Mouse (Mus musculus) CH12.LX (cell line): ENCODE data around the gene Slfn14. TPM values are rescaled to one million over a fixed set of nuclear protein-coding genes. Genes with fewer than 3 reads are reported as not detected.

Source experiments
- DNase-seq: peaks from one replicate; pipeline ENCODE4 v3.0.0-alpha.2; 2013; ENCODE audit errors: extremely low read depth
- H3K27ac ChIP-seq: 2 replicates; pipeline ENCODE4 v1.5.1; 2012; ENCODE audit warnings: low read depth, mild to moderate bottlenecking, control low read depth, moderate library complexity; ENCODE audit not compliant: insufficient read depth
- H3K27me3 ChIP-seq: replicated peaks from 2 replicates; pipeline ENCODE3; 2012; ENCODE audit warnings: inconsistent platforms
- H3K36me3 ChIP-seq, 2 experiments: replicated peaks in 1 of 2; 2 replicates each; pipeline versions ENCODE3 to v1.6.1; 2012; ENCODE audit warnings: inconsistent platforms in 1 of 2, low read length in 1 of 2, mild to moderate bottlenecking in 1 of 2, mixed read lengths in 1 of 2, moderate library complexity in 1 of 2; ENCODE audit not compliant: control insufficient read depth in 1 of 2, insufficient read depth in 1 of 2
- H3K4me1 ChIP-seq, 2 experiments: 2 replicates each; pipeline ENCODE4 v1.6.1; 2012; ENCODE audit warnings: inconsistent platforms in 1 of 2, moderate library complexity in 1 of 2; ENCODE audit not compliant: insufficient read depth in 2 of 2, control insufficient read depth in 1 of 2
- H3K4me2 ChIP-seq: 2 replicates; pipeline ENCODE4 v1.6.1; 2012; ENCODE audit warnings: low read depth, mild to moderate bottlenecking, control low read depth; ENCODE audit not compliant: poor library complexity, insufficient read depth, severe bottlenecking
- H3K4me3 ChIP-seq, 3 experiments: fragments of 150-350 bp in 1 of 3; sonication (generic) in 1 of 3; replicated peaks in 1 of 3; 2 replicates each; pipeline versions ENCODE3 to v1.5.1; 2011 to 2012; ENCODE audit warnings: low read depth in 2 of 3, low read length in 2 of 3, mild to moderate bottlenecking in 2 of 3, moderate library complexity in 2 of 3, control low read depth in 1 of 3, improper control_type of control experiment in 1 of 3, inconsistent platforms in 1 of 3, mixed read lengths in 1 of 3; ENCODE audit not compliant: poor library complexity in 1 of 3
- H3K79me2 ChIP-seq: replicated peaks from 2 replicates; pipeline ENCODE4 v1.6.1; 2012; ENCODE audit warnings: mild to moderate bottlenecking, moderate library complexity; ENCODE audit not compliant: control insufficient read depth, poor library complexity, insufficient read depth, severe bottlenecking; ENCODE audit errors: extremely low read depth
- H3K9ac ChIP-seq: 2 replicates; pipeline ENCODE4 v1.6.1; 2012; ENCODE audit warnings: low read depth, mild to moderate bottlenecking, control low read depth, moderate library complexity; ENCODE audit not compliant: insufficient read depth
- H3K9me3 ChIP-seq: replicated peaks from 2 replicates; pipeline ENCODE3; 2012; ENCODE audit warnings: low read length, inconsistent platforms, mixed read lengths
- BHLHE40 ChIP-seq: IDR thresholded peaks from 2 replicates; pipeline ENCODE4 v1.6.1; 2011; ENCODE audit warnings: mild to moderate bottlenecking, low read depth, low read length, improper control_type of control experiment
- CHD1 ChIP-seq: IDR thresholded peaks from 2 replicates; pipeline ENCODE4 v1.6.1; 2012; ENCODE audit warnings: low read depth, low read length, improper control_type of control experiment, inconsistent platforms
- CHD2 ChIP-seq: IDR thresholded peaks from 2 replicates; pipeline ENCODE4 v1.6.1; 2011; ENCODE audit warnings: low read length, improper control_type of control experiment
- CTCF ChIP-seq, 2 experiments: IDR thresholded peaks in 1 of 2; conservative IDR thresholded peaks in 1 of 2; 2 replicates each; pipeline ENCODE4 v1.5.1; 2011 to 2012; ENCODE audit warnings: low read depth in 2 of 2, low read length in 2 of 2, improper control_type of control experiment in 1 of 2, inconsistent platforms in 1 of 2, mild to moderate bottlenecking in 1 of 2, moderate library complexity in 1 of 2
- E2F4 ChIP-seq: IDR thresholded peaks from 2 replicates; pipeline ENCODE4 v1.6.1; 2011; ENCODE audit warnings: low read depth, low read length, improper control_type of control experiment; ENCODE audit not compliant: insufficient replicate concordance
- ELF1 ChIP-seq: IDR thresholded peaks from 2 replicates; pipeline ENCODE4 v1.6.1; 2014; ENCODE audit warnings: low read depth, mild to moderate bottlenecking, inconsistent platforms, low read length, improper control_type of control experiment
- EP300 ChIP-seq: IDR thresholded peaks from 2 replicates; pipeline ENCODE4 v1.6.1; 2011; ENCODE audit warnings: low read length, improper control_type of control experiment
- ETS1 ChIP-seq: conservative IDR thresholded peaks from 2 replicates; pipeline ENCODE4 v1.6.1; 2012; ENCODE audit warnings: low read depth, mild to moderate bottlenecking, inconsistent platforms, low read length, improper control_type of control experiment, moderate library complexity
- GABPA ChIP-seq: IDR thresholded peaks from 2 replicates; pipeline ENCODE4 v1.6.1; 2012; ENCODE audit warnings: low read depth, low read length, improper control_type of control experiment, inconsistent platforms; ENCODE audit not compliant: insufficient replicate concordance
- HCFC1 ChIP-seq: IDR thresholded peaks from 2 replicates; pipeline ENCODE4 v1.6.1; 2012; ENCODE audit warnings: low read depth, mild to moderate bottlenecking, inconsistent platforms, low read length, improper control_type of control experiment
- IRF4 ChIP-seq: IDR thresholded peaks from 2 replicates; pipeline ENCODE4 v1.6.1; 2014; ENCODE audit warnings: low read depth, mild to moderate bottlenecking, inconsistent platforms, low read length, improper control_type of control experiment
- JUN ChIP-seq: IDR thresholded peaks from 2 replicates; pipeline ENCODE4 v1.6.1; 2011; ENCODE audit warnings: low read depth, mild to moderate bottlenecking, low read length, improper control_type of control experiment, moderate library complexity; ENCODE audit not compliant: insufficient read depth
- JUND ChIP-seq: conservative IDR thresholded peaks from 2 replicates; pipeline ENCODE4 v1.6.1; 2011; ENCODE audit warnings: low read depth, low read length, improper control_type of control experiment
- KAT2A ChIP-seq: IDR thresholded peaks from 2 replicates; pipeline ENCODE4 v1.6.1; 2012; ENCODE audit warnings: low read length, improper control_type of control experiment, inconsistent platforms; ENCODE audit not compliant: insufficient replicate concordance
- MAFK ChIP-seq: IDR thresholded peaks from 2 replicates; pipeline ENCODE4 v1.6.1; 2011; ENCODE audit warnings: low read length, improper control_type of control experiment; ENCODE audit not compliant: insufficient replicate concordance
- MAX ChIP-seq: IDR thresholded peaks from 2 replicates; pipeline ENCODE4 v1.6.1; 2011; ENCODE audit warnings: low read length, improper control_type of control experiment
- MAZ ChIP-seq: IDR thresholded peaks from 2 replicates; pipeline ENCODE4 v1.6.1; 2012; ENCODE audit warnings: low read depth, mild to moderate bottlenecking, inconsistent platforms, low read length, improper control_type of control experiment, moderate library complexity
- MEF2A ChIP-seq: IDR thresholded peaks from 2 replicates; pipeline ENCODE4 v1.6.1; 2014; ENCODE audit warnings: low read depth, mild to moderate bottlenecking, inconsistent platforms, low read length, improper control_type of control experiment, borderline replicate concordance
- MXI1 ChIP-seq: IDR thresholded peaks from 2 replicates; pipeline ENCODE4 v1.6.1; 2011; ENCODE audit warnings: mild to moderate bottlenecking, low read depth, low read length, improper control_type of control experiment
- MYC ChIP-seq: IDR thresholded peaks from 2 replicates; pipeline ENCODE4 v1.6.1; 2011; ENCODE audit warnings: low read depth, mild to moderate bottlenecking, improper control_type of control experiment, low read length
- NELFE ChIP-seq: IDR thresholded peaks from 2 replicates; pipeline ENCODE4 v1.6.1; 2011; ENCODE audit warnings: low read depth, low read length, improper control_type of control experiment
- NRF1 ChIP-seq: IDR thresholded peaks from 2 replicates; pipeline ENCODE4 v1.6.1; 2014; ENCODE audit warnings: low read depth, mild to moderate bottlenecking, inconsistent platforms, low read length, improper control_type of control experiment, moderate library complexity
- PAX5 ChIP-seq: IDR thresholded peaks from 2 replicates; pipeline ENCODE4 v1.6.1; 2012; ENCODE audit warnings: low read length, inconsistent platforms, mixed read lengths
- POLR2A ChIP-seq: IDR thresholded peaks from 2 replicates; pipeline ENCODE4 v1.6.1; 2011; ENCODE audit warnings: low read depth, mild to moderate bottlenecking, improper control_type of control experiment, low read length
- POLR2AphosphoS2 ChIP-seq: IDR thresholded peaks from 2 replicates; pipeline ENCODE4 v1.6.1; 2011; ENCODE audit warnings: low read depth, low read length, improper control_type of control experiment
- RAD21 ChIP-seq: IDR thresholded peaks from 2 replicates; pipeline ENCODE4 v1.6.1; 2011; ENCODE audit warnings: low read depth, mild to moderate bottlenecking, low read length, improper control_type of control experiment, moderate library complexity
- RCOR1 ChIP-seq: conservative IDR thresholded peaks from 2 replicates; pipeline ENCODE4 v1.6.1; 2012; ENCODE audit warnings: low read depth, mild to moderate bottlenecking, inconsistent platforms, low read length, improper control_type of control experiment
- SIN3A ChIP-seq: IDR thresholded peaks from 2 replicates; pipeline ENCODE4 v1.6.1; 2012; ENCODE audit warnings: low read length, improper control_type of control experiment, inconsistent platforms
- SMC3 ChIP-seq: IDR thresholded peaks from 2 replicates; pipeline ENCODE4 v1.6.1; 2011; ENCODE audit warnings: low read depth, low read length, improper control_type of control experiment
- TBP ChIP-seq: conservative IDR thresholded peaks from 2 replicates; pipeline ENCODE4 v1.6.1; 2011; ENCODE audit warnings: low read depth, low read length, improper control_type of control experiment
- TCF12 ChIP-seq: IDR thresholded peaks from 2 replicates; pipeline ENCODE4 v1.6.1; 2014; ENCODE audit warnings: low read depth, mild to moderate bottlenecking, inconsistent platforms, low read length, improper control_type of control experiment
- UBTF ChIP-seq: IDR thresholded peaks from 2 replicates; pipeline ENCODE4 v1.6.1; 2012; ENCODE audit warnings: low read depth, mild to moderate bottlenecking, inconsistent platforms, low read length, improper control_type of control experiment, moderate library complexity
- USF1 ChIP-seq: IDR thresholded peaks from 2 replicates; pipeline ENCODE4 v1.6.1; 2014; ENCODE audit warnings: low read depth, mild to moderate bottlenecking, inconsistent platforms, low read length, improper control_type of control experiment
- USF2 ChIP-seq: conservative IDR thresholded peaks from 2 replicates; pipeline ENCODE4 v1.6.1; 2011; ENCODE audit warnings: low read depth, low read length, improper control_type of control experiment
- ZC3H11A ChIP-seq: IDR thresholded peaks from 2 replicates; pipeline ENCODE4 v1.6.1; 2012; ENCODE audit warnings: low read depth, mild to moderate bottlenecking, inconsistent platforms, low read length, improper control_type of control experiment
- ZKSCAN1 ChIP-seq: IDR thresholded peaks from 2 replicates; pipeline ENCODE4 v1.6.1; 2012; ENCODE audit warnings: low read depth, inconsistent platforms, low read length, improper control_type of control experiment, borderline replicate concordance
- ZMIZ1 ChIP-seq: IDR thresholded peaks from 2 replicates; pipeline ENCODE4 v1.6.1; 2012; ENCODE audit warnings: low read depth, mild to moderate bottlenecking, inconsistent platforms, low read length, improper control_type of control experiment
- ZNF384 ChIP-seq: IDR thresholded peaks from 2 replicates; pipeline ENCODE4 v1.6.1; 2012; ENCODE audit warnings: low read depth, low read length, improper control_type of control experiment, inconsistent platforms
- dilution Hi-C: fragments of 300-500 bp; cut with MboI; formaldehyde crosslinking; loops from 2 replicates; pipeline ENCODE4 v1.14.3; 2020; ENCODE audit warnings: low sequenced_read_pairs; ENCODE audit not compliant: extremely low pct_unique_long_range_greater_than_20kb, extremely low pct_ligation_motif_present
- in situ Hi-C: fragments of 300-500 bp; cut with MboI; formaldehyde crosslinking; loops from 3 replicates; pipeline ENCODE4 v1.14.3; 2019; ENCODE audit warnings: low sequenced_read_pairs, low pct_ligation_motif_present, low pct_unique_long_range_greater_than_20kb, mixed read lengths
- polyA plus RNA-seq: library from polyadenylated mRNA; unstranded; fragments of >175 nt; gene quantifications from 2 replicates; pipeline ENCODE4 v1.2.1, GENCODE M21; 2012; ENCODE audit warnings: low read depth; ENCODE audit not compliant: insufficient read length
- total RNA-seq, 2 experiments: library from RNA; depleted of rRNA; stranded (reverse); fragments of 300-350 nt in 1 of 2; fragments of >200 nt in 1 of 2; gene quantifications; 2 replicates each; pipeline ENCODE4 v1.2.3; 2012 to 2014

The Slfn14 gene
- total and polyA plus RNA-seq, 3 experiments: not detected

DNA sequence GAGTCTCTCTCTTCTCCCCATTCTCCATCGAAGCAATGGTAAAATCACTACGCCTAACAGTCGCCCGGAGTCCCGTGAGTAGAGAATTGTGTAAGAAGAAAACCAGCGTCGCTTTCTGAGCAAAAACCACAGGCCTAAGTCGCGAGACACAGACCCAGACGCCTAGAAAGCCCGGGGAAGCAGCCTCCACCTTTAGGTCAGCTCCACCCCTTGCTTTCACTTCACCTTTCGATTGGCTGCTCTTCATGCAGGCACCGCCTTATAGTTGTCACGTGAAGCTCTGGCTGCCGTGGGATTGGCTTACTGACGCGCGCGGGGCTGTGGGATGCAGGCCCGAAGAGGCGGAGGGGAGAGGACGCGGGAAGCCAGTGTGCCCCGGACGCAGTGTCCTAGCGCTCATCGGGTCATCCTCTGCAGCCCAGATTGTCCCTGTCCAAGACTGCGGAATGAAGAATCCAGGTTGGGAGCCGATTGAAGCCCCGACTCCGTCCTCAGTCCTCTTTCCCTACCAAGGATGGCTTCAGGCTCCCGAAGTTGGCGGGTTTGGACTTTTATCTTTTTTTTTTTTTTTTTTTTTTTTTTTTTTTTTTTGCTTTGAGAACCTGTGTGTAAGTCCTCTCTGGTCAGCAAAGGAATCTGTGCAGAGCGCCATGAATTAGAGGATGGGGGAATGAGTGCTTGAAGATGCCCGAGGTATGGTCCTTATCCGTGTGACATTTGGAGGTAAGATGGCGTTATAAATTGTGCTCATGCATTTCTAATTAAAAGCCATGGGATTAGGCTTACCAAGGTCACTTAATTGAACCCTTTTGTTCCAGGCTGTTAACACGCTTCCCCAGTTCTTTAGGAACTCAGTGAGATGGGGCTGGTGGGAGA is 5.1 kb upstream of the Slfn14 start:
- dilution Hi-C loops: no loop called here
- H3K4me3 ChIP-seq: peak overlapping the region; percentile 65 to 89 (median 66)
- peak; percentile 83 for TF ChIP-seq HCFC1
- peak; percentile 97 for TF ChIP-seq POLR2A
- peak; percentile 96 for TF ChIP-seq TBP
- 0 out of 2 replicates have a peak, but pooled peaks have one; percentile 37 for TF ChIP-seq MYC
- no peak for TF ChIP-seq SMC3
- TF ChIP-seq ETS1: peak; percentile 38
- TF ChIP-seq UBTF: peak; percentile 55; the same call in 1 of the 2 replicates
- TF ChIP-seq TCF12: peak; percentile 93
- no peak for TF ChIP-seq MAFK
- peak; percentile 89 for TF ChIP-seq BHLHE40
- TF ChIP-seq GABPA: no peak
- TF ChIP-seq JUN: no peak
- TF ChIP-seq ZNF384: peak; percentile 92
- peak; percentile 81 for TF ChIP-seq MAZ
- TF ChIP-seq POLR2AphosphoS2: peak; percentile 86; the same call in 1 of the 2 replicates
- peak; percentile 80; the same call in 1 of the 2 replicates for TF ChIP-seq CHD2
- TF ChIP-seq CHD1: peak; percentile 89
- TF ChIP-seq PAX5: no peak
- peak; percentile 99 for TF ChIP-seq USF2
- TF ChIP-seq NRF1: peak; percentile 55; the same call in 1 of the 2 replicates
- peak; percentile 96 for TF ChIP-seq ZMIZ1
- peak; percentile 97 for TF ChIP-seq NELFE
- no peak for TF ChIP-seq CTCF (conservative IDR thresholded peaks at IDR 0.05 in 1 of 2, IDR thresholded peaks at IDR 0.05 in 1 of 2; ENCODE audit: low read depth in 2 of 2, low read length in 2 of 2)
- no peak for TF ChIP-seq ZKSCAN1
- TF ChIP-seq MEF2A: peak; percentile 81
- TF ChIP-seq MXI1: peak; percentile 69
- TF ChIP-seq ELF1: peak; percentile 74
- peak; percentile 100 for TF ChIP-seq USF1
- TF ChIP-seq JUND: 0 out of 2 replicates have a peak, but pooled peaks have one; percentile 15
- peak; percentile 99 for TF ChIP-seq MAX
- TF ChIP-seq ZC3H11A: no peak
- no peak; the same call in 1 of the 2 replicates for TF ChIP-seq E2F4
- no peak for TF ChIP-seq EP300
- peak; percentile 93 for TF ChIP-seq SIN3A
- TF ChIP-seq RCOR1: no peak
- TF ChIP-seq KAT2A: peak; percentile 89; the same call in 1 of the 2 replicates
- TF ChIP-seq IRF4: peak; percentile 70
- TF ChIP-seq RAD21: no peak
- TF ChIP-seq, all 38 proteins: peak for 26
- Histone ChIP-seq H3K36me3 (peaks cover 14 to 30% of the 10 kb centered on the region in 2 experiments), H3K27me3 (no peaks in the 10 kb centered on the region), H3K27ac (no peak overlapping the region; the same call in 1 of the 2 replicates), H3K79me2 (peaks cover 54% of the 10 kb centered on the region), H3K4me2 (peak overlapping the region; percentile 98), H3K4me1 (peaks cover 6 to 54% of the 10 kb centered on the region in 2 experiments; a peak in 3 of 4 replicates), H3K9me3 (no peaks in the 10 kb centered on the region), H3K9ac (peak overlapping the region; percentile 93)
- in situ Hi-C loops: no loop called here
- DNase-seq: peak; percentile 99
